Mouse (Mus musculus) olfactory bulb, adult 2 months (tissue): ENCODE measurements around the gene Tacc3. TPM values are rescaled to one million over a fixed set of nuclear protein-coding genes. Genes with fewer than 3 reads are reported as not detected.

Experiments
- H3K27ac ChIP-seq: fragments of 200-500 bp; 2 replicates; pipeline ENCODE4 v1.5.1; 2012; ENCODE audit warnings: low read depth, low read length; ENCODE audit not compliant: insufficient read depth
- H3K4me1 ChIP-seq: fragments of 200-500 bp; 2 replicates; pipeline ENCODE4 v1.6.1; 2012; ENCODE audit warnings: low read length; ENCODE audit not compliant: control insufficient read depth, insufficient read depth
- H3K4me3 ChIP-seq: fragments of 200-500 bp; 2 replicates; pipeline ENCODE4 v1.5.1; 2012; ENCODE audit warnings: mild to moderate bottlenecking, low read depth, low read length, moderate library complexity; ENCODE audit not compliant: insufficient read depth
- CTCF ChIP-seq: fragments of 200-500 bp; IDR thresholded peaks from 2 replicates; pipeline ENCODE4 v1.5.1; 2012; ENCODE audit warnings: low read depth, mild to moderate bottlenecking, low read length, moderate library complexity; ENCODE audit not compliant: insufficient read depth
- POLR2A ChIP-seq: fragments of 200-500 bp; IDR thresholded peaks from 2 replicates; pipeline ENCODE4 v1.6.1; 2012; ENCODE audit warnings: mild to moderate bottlenecking, low read depth, low read length, moderate library complexity; ENCODE audit not compliant: insufficient read depth
- WGBS: fragments of 180-500 bp; shearing (Covaris S2); methylation state at CpG from one replicate; pipeline ENCODE4 v1.1.7; 2018; 5-methylcytosine and 5-hydroxymethylcytosine counted together
- polyA plus RNA-seq: library from polyadenylated mRNA; stranded (reverse); fragments of >200 nt; gene quantifications from 2 replicates; pipeline ENCODE4 v1.2.4, GENCODE M21; 2012; ENCODE audit warnings: low replicate concordance; ENCODE audit not compliant: missing spikeins, insufficient read depth, insufficient read length

Gene Tacc3
- polyA plus RNA-seq, 1 experiment, result not detected

GRCm38 (mm10) chr5:33697534-33697933, 39.6 kb downstream of the Tacc3 start:
- TF ChIP-seq POLR2A (no peak), CTCF (no peak)
- H3K4me3 ChIP-seq, result no peak overlapping the region
- H3K27ac ChIP-seq, result no peak overlapping the region
- WGBS, result 82% methylated on average over 1 of the region's 1 CpGs
- peaks cover 21% of the 10 kb centered on the region for H3K4me1 ChIP-seq

- 34% methylated on average over 13 of the region's 13 CpGs for WGBS
- no peak overlapping the region for H3K4me3 ChIP-seq
- H3K4me1 ChIP-seq, result peaks cover 19% of the 10 kb centered on the region
- H3K27ac ChIP-seq, result no peak overlapping the region
- TF ChIP-seq CTCF (no peak), POLR2A (no peak)
These were observed 40.1 kb downstream of the Tacc3 start for GRCm38 (mm10) chr5:33697947-33698512.

DNA sequence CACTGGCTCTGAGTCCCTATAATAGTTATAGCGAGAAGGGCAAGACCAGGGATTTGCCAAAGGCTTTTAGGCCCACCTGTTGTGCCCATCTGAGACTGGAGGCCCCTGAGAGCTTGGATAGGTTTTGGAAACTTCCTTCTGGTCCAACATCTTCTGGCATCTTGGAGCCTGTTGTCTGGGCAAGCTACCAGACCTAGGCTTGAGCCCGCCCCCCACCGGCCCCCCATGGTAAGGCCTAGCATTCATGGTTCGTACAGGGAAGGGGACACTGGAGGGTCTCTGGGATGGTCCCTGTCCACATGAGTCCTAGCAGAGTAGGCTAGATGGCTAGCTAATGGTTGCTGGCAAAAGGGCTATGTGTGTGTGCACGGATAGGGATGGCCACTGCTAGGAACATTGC, 40.7 kb downstream of the Tacc3 start:
- Histone ChIP-seq H3K4me1 (peaks cover 19% of the 10 kb centered on the region), H3K27ac (no peak overlapping the region), H3K4me3 (no peak overlapping the region)
- no peak for TF ChIP-seq CTCF
- no peak for TF ChIP-seq POLR2A
- 68% methylated on average over 5 of the region's 5 CpGs for WGBS

DNA sequence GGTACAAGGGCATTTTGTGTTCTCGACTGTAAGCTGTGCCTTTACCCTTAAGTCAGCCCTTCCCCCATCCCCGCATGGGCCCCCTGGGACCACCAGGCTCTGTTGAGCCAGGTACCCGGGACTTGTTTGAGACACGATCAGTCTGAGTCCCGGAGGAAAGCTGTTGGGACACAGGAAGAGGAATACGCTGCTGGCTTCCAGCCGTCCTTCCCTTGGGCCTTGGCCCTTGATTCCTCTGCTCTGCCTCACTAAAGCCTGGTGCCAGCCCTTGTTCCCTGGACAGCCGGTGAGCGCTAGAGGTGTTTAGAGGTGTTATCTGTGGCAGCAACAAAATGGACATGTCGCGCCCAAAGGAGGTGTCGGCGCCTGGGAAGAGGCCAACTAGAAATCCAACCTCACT, 42.1 kb downstream of the Tacc3 start:
- TF ChIP-seq POLR2A, result no peak
- TF ChIP-seq CTCF, result no peak
- WGBS, result 71% methylated on average over 13 of the region's 13 CpGs
- Histone ChIP-seq H3K4me3 (no peak overlapping the region), H3K27ac (no peak overlapping the region), H3K4me1 (peaks cover 22% of the 10 kb centered on the region)

DNA sequence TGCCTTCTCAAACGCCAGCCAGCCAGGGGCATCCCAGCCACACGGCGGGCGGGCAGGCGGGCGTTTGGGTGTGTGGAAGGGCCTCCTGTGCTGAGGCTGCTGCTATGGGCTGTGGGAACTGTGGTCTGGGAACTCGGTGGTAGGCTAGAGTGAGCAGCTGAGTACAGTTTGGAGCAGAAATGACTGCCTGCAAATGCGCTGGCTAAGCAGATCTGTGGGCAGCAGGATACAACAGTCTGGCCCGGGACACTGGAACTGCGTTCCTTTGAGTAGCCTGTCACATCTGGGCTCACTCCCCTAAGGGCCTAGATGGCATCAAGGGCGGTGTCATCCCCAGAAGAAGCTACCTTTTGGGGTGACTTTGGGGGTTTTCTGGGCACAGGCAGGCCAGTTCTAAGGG, 43.9 kb downstream of the Tacc3 start:
- WGBS, result 79% methylated on average over 11 of the region's 11 CpGs
- Histone ChIP-seq H3K4me3 (no peak overlapping the region), H3K27ac (no peak overlapping the region), H3K4me1 (peaks cover 22% of the 10 kb centered on the region)
- TF ChIP-seq CTCF (no peak), POLR2A (no peak)

GRCm38 (mm10) chr5:33703999-33704398, 46.1 kb downstream of the Tacc3 start:
- TF ChIP-seq POLR2A (no peak), CTCF (no peak)
- H3K27ac ChIP-seq, result no peak overlapping the region
- no peak overlapping the region for H3K4me3 ChIP-seq
- H3K4me1 ChIP-seq, result peaks cover 13% of the 10 kb centered on the region; the same call in 1 of the 2 replicates
- 60% methylated on average over 8 of the region's 8 CpGs for WGBS

GRCm38 (mm10) chr5:33704945-33705611, 47.1 kb downstream of the Tacc3 start:
- Histone ChIP-seq H3K27ac (no peak overlapping the region), H3K4me3 (no peak overlapping the region), H3K4me1 (peaks cover 13% of the 10 kb centered on the region; the same call in 1 of the 2 replicates)
- 50% methylated on average over 11 of the region's 11 CpGs for WGBS
- TF ChIP-seq CTCF (no peak), POLR2A (no peak)

GRCm38 (mm10) chr5:33705612-33706349, 47.9 kb downstream of the Tacc3 start:
- H3K27ac ChIP-seq, result no peak overlapping the region
- H3K4me1 ChIP-seq, result peaks cover 13% of the 10 kb centered on the region; the same call in 1 of the 2 replicates
- WGBS, result 62% methylated on average over 9 of the region's 9 CpGs
- no peak overlapping the region for H3K4me3 ChIP-seq
- no peak for TF ChIP-seq POLR2A
- TF ChIP-seq CTCF, result no peak

DNA sequence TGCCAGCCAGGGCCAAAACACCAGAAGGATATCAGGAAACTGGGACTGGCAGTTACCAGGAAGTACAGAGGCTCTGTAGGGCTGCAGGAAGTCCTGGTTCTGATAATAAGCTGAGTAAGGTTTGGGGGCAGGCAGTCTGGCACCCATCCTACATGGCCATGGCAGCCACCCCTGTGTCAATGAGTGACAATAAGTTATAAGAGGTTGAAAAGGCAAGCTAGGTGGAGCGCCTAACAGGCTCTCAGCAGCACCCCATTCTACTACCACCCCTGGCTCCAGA, 48.4 kb downstream of the Tacc3 start:
- TF ChIP-seq POLR2A (no peak), CTCF (no peak)
- Histone ChIP-seq H3K27ac (no peak overlapping the region), H3K4me3 (no peak overlapping the region), H3K4me1 (peaks cover 13% of the 10 kb centered on the region; the same call in 1 of the 2 replicates)
- 92% methylated on average over 1 of the region's 1 CpGs for WGBS
